Mouse (Mus musculus) cerebellum, postnatal 25 days (tissue): ENCODE measurements around the gene Mcm9.
"Not testable (repeated sequence)": the region's sequence is repeated elsewhere in the genome, so short reads cannot be mapped to it uniquely, and the experiment has no call there.

ENCODE experiments used
- DNase-seq, 2 experiments: peaks; one replicate each; pipeline ENCODE4 v3.0.0; 2021; ENCODE audit warnings: mixed read lengths in 2 of 2

The Mcm9 gene

DNA sequence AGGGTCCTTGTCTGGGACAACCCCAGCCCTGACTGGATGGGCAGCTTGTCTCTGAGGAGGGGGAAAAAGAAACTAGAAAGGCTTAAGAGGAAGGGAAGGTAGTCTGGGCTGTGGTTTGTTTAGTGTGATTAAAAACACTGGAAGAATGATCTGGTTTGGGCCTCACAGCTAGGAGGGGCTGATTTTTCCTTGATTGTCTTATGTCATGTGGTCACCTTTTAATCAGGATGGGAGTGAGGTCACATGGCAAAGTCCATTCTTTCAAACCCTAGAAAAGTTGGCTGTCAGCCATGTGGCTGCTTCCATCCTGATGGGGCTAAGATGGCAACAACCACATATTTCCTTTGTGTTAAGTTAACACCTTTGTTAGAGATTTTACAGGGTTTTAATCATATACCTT, 61.7 kb downstream of the Mcm9 start:
- no peak for DNase-seq

DNA sequence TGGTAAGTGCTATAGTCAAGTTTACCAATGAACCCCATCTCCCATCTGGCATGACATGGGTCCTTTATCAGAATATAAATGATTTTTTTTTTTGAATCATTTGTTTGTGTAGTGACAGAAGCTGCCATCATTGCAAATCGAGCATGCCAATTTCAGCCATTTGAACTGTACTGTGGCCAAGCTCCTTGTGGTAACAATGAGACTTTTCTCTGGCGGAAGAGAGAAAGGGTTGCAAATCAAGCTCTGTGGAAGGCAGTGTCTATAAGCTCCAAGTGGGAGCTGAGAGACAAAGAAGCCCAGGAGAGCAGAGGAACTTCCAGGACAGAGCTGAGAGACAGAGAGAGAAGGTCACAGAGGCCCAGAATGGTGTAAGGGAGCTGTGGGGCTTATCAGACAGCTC, 64.7 kb downstream of the Mcm9 start:
- no peak for DNase-seq

DNA sequence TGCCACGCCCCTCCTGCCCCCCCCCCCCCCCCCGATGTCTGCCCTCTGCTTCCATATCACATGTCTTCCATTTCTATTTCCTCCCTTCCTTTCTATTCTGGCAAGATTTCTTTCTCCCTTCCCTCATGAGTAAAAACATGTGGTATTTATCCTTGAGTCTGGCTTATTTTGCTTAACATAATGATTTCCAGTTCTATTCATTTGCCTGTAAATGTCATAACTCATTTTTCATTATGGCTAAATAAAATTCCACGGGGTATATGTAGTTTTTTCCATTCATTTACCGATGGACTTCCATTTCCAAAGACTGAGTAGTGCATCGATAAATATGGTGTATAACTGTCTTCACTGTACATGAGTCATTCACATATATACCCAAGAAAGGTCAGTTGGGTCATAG, 68.2 kb downstream of the Mcm9 start:
- no peak for DNase-seq

- no peak for DNase-seq
These were observed 92.6 kb downstream of the Mcm9 start for GRCm38 (mm10) chr10:53537596-53537995.

- no peak for DNase-seq
These were observed 97.9 kb downstream of the Mcm9 start for GRCm38 (mm10) chr10:53532297-53532696.

DNA sequence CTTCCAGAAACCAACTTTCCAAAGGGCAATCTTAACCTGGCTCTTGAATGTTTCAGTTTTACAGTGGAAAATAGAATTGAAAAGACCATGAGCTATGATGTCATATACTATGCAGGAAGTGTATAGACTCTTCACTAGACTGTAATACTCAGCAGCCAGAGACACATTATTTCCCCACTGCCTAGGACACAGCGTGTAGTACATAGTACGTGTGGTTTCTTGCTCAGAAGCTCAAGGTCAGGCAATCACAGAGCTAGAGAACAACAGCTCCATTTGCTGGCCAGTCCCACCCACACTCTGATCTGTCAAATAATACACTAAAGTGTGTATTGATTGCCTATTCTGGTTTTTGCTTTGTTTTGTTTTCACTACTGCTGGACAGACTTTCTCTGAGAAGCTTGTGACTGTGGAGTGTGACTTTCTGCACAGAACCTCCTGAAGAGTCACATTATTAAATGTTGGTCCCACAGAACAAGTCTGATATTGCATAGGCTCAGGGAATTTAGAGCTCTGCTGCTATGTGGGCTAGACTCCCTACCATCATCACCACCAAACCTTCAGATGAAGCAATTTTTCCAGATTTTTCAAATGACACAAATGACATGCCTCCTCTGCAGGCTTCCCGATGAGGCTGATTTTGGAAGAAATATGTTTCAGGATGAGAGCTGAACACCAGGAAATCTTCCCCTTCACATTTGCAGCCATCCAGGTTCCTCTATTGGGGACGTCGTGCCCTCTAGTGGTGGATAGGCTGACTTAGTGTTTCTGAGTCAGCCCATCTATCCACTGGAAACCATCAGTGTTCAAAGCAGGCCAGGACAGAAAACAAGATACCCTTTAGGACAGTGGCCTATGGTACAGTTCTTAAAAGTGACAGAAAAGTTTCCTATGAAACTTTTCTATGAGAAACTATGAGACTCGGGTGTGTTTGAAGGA, 102.1 kb downstream of the Mcm9 start:
- DNase-seq: peak; percentile 52 to 77

DNA sequence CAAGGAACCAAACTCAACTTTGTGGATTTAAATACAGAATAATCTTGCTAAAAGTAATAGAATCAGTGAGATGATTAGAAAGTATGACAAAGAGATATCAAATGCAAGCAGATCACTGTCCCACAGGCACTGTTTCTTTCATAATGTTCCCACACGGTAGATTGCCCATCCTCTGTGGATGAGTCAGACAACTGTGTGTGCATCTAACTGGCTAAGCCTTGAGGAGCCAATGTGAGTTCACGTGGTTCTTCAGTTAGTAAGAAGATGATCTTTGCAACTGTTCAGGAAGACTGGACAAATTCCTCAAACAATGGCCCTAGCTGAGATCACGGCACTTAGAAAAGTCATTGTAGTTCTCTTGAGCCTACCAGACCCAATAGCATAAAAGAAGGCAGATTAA, 102.9 kb downstream of the Mcm9 start:
- no peak for DNase-seq

- DNase-seq: no peak
These were observed 103.9 kb downstream of the Mcm9 start for GRCm38 (mm10) chr10:53526350-53526749.

GRCm38 (mm10) chr10:53525265-53525976, 104.8 kb downstream of the Mcm9 start:
- DNase-seq: no peak

DNA sequence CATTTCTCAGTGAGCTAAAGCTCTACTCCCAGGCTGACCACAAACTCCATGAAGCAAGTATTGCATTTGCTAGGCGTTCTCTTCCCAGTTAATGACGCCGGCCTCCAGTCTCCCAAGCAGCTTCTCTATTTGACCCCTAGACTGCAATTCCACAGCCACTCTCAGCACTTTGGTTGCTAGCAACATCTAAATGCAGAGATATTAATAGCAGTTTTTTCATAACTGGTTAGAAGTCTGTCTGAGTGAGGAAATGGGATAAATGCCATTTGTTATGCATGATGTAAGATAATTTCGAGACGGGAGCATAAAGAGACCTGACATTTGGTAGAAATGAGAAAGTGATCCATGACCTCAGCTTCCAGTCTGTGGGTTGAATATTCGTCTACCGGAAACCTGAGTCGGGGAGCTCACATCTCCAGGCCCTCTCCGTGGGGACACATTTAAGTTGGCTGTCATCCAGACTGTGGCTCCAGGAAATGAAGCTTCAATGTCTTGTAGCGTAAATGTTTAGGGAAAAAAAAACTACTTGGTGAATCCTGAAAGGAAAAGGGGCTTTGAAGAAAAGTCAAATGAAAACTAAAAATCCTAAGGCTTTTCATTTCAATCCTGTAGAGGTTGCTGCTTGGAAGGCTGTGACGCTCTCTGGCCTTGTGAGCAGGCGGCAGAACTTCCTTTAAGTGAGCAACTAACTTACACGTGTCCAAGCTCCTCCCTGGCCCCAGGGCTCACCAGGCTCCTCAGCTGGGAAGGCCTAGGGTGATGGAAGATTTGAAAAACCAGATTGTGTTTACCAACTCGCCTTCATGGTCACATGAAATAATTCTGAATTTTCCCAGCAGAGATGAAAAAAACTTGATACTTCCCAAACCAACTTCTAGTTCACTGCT, 110.9 kb downstream of the Mcm9 start:
- no peak for DNase-seq

DNA sequence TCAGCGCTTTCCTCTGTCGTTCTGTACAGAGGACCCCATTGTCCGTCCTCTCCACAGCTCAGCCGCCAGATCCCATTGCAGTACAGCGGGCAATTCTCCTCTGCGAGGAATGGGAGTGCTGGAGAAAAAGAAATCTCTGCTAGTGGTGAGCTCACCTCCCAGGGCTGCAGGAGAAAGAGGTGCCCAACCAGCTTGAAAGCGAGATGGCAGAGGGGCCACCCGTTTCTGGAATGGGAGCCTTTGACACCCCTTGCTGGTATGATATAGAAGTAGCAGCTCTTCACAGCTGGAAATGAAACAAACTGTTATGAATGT, 111.7 kb downstream of the Mcm9 start:
- no peak for DNase-seq

GRCm38 (mm10) chr10:53517770-53518598, 112.3 kb downstream of the Mcm9 start:
- DNase-seq: no peak

- no peak for DNase-seq
These were observed 117.7 kb downstream of the Mcm9 start for GRCm38 (mm10) chr10:53512491-53512890.

- DNase-seq: peak; percentile 52 to 66
These were observed 121.0 kb downstream of the Mcm9 start for GRCm38 (mm10) chr10:53509158-53509773.

DNA sequence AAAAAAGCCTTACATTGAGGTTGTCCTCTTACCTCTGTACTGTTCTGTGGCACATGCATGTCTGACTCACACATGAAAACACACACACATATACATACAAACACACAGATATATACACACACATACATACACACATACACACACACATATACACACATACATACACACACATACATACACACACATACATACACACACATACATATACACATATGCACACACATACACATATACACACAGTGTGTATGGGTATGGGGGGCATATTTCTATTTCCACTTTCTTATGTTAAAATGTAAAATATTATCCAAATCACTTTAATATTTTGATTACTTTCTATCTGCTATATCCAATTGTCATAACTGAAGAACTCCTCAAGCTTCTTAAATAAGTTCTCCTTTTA, 121.6 kb downstream of the Mcm9 start:
- no peak for DNase-seq

DNA sequence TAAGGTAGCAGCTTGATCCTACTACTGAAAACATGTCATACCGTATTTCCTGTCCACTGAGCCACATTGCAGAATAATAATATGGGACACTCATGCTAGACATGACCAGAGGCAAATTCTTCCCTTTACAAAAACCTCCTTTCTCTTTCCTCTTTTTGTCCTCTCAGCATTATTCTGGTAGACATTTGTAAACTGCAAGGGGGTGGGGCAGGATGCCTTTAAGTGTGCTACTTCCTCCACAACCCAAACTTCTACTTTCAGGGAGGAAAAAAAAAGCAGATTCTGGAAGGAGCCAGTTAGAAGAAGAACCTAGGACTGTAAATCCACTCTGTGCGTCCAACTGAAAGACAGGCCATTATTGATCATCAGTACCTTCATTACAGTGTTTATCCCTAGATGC, 124.7 kb downstream of the Mcm9 start:
- no peak for DNase-seq

DNA sequence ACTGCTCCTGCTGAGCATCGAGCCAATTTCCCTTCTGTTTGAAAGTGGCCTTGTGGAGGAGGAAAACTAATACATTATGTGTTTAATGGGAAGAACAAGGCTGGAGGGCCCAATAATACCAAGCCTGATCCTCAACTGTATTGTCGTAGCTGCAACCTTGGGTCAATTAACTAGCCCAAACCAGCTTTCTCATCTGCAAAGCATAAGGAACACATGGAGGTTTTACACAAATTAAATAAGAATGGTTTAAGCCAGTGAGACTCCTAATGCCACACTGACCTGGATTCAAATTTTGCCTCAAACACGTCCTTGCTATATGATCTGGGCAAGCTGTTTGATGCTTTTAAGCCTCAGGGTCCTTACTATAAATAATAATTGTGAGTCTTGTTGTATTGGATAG, 125.2 kb downstream of the Mcm9 start:
- DNase-seq: no peak

GRCm38 (mm10) chr10:53502875-53503816, 127.1 kb downstream of the Mcm9 start:
- peak; percentile 49 to 58 for DNase-seq

DNA sequence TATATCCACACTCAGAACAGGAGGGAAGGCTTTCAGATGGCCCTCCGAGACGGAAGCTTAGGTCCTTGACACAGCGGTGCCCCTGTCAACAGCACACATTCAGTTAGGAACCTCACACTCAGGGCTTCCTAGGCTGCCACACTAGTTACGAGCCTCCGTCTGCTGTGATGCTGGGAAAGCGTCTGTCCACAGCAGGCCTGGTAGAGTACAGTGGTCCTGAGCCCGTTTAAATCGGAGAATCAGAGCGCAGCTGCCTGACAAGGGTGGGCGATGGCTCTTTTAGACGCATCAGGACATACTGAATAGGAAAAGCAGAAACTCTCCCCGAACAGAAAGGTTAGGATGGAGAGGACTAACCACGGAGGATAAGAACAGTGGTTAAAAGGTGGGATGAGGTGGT, 127.8 kb downstream of the Mcm9 start:
- no peak for DNase-seq

GRCm38 (mm10) chr10:53499518-53499917, 130.7 kb downstream of the Mcm9 start:
- DNase-seq: no peak

GRCm38 (mm10) chr10:53495349-53495748, 134.9 kb downstream of the Mcm9 start:
- DNase-seq: not testable (repeated sequence)
